ENCODE assay signal across 8 mouse cellular contexts in genomic region chr2:155082121-155082803, GRCm38 (mm10). TPM values are rescaled to one million over a fixed set of nuclear protein-coding genes. Genes with fewer than 3 reads are reported as not detected.
A peak's percentile ranks its signal among the peaks of the same experiment; 100 is the strongest.
DNase-seq lines count a peak whose midpoint lies in the region; ATAC-seq and TF ChIP-seq lines count a peak whose summit lies in the region.

No protein-coding gene starts in this region.

- H3K9me3 ChIP-seq in heart, embryonic 12.5 days (replicated peaks) = no peaks in the 10 kb centered on the region
- no peaks in the 10 kb centered on the region for H3K9me3 ChIP-seq in lung, embryonic 14.5 days (ENCODE audit: low read depth, low read length)

- H3K4me3 ChIP-seq in C2C12 (ENCODE audit: insufficient read depth, poor library complexity, severe bottlenecking) = no peak overlapping the region
- no peak overlapping the region for H3K4me3 ChIP-seq in heart, embryonic 12.5 days
- no peak overlapping the region for H3K4me3 ChIP-seq in lung, embryonic 14.5 days (ENCODE audit: low read depth, low read length)

- H3ac ChIP-seq in C2C12 (ENCODE audit: control insufficient read depth, insufficient read length, low read depth) = no peak overlapping the region

- no peaks in the 10 kb centered on the region for H3K4me1 ChIP-seq in heart, embryonic 12.5 days (replicated peaks)
- no peaks in the 10 kb centered on the region for H3K4me1 ChIP-seq in lung, embryonic 14.5 days (ENCODE audit: insufficient read depth)

- no peak overlapping the region for H3K9ac ChIP-seq in heart, embryonic 12.5 days
- no peak overlapping the region for H3K9ac ChIP-seq in lung, embryonic 14.5 days

- 14% methylated on average over 8 of the region's 8 CpGs for WGBS in heart, embryonic 12.5 days
- 16% methylated on average over 8 of the region's 8 CpGs for WGBS in lung, embryonic 14.5 days

- peak; percentile 63 for DNase-seq in R1 (ENCODE audit: low read depth, low spot score)
- DNase-seq in cerebellum, postnatal 4 days (ENCODE audit: low spot score in 2 of 2) = peak; percentile 58 to 61
- DNase-seq in kidney, postnatal 4 days = peak; percentile 79 to 85
- peak; percentile 76 for DNase-seq in lung, embryonic 14.5 days
- DNase-seq in retina, postnatal 7 days (ENCODE audit: low read depth, low spot score) = peak; percentile 43
- DNase-seq in urinary bladder, postnatal 14 days (ENCODE audit: low spot score) = peak; percentile 71

- H3K4me2 ChIP-seq in heart, embryonic 12.5 days = no peak overlapping the region
- H3K4me2 ChIP-seq in lung, embryonic 14.5 days = no peak overlapping the region

- no peaks in the 10 kb centered on the region for H3K79me3 ChIP-seq in C2C12 (ENCODE audit: low read depth)

- peak; percentile 87 for TF ChIP-seq CTCF in C2C12 (IDR thresholded peaks at IDR 0.05; ENCODE audit: control insufficient read depth, insufficient read depth, insufficient read length)
- peak; percentile 69 for TF ChIP-seq CTCF in lung, embryonic 14.5 days (IDR thresholded peaks at IDR 0.05; ENCODE audit: low read depth)

- H3K27me3 ChIP-seq in C2C12 (ENCODE audit: control insufficient read depth, insufficient read depth, insufficient read length) = no peaks in the 10 kb centered on the region
- H3K27me3 ChIP-seq in heart, embryonic 12.5 days (replicated peaks) = 0 out of 2 replicates have a peak, but pooled peaks cover 3% of the 10 kb centered on the region
- H3K27me3 ChIP-seq in lung, embryonic 14.5 days (ENCODE audit: insufficient read depth, low read length) = no peaks in the 10 kb centered on the region

- H3K27ac ChIP-seq in heart, embryonic 12.5 days (ENCODE audit: poor library complexity, severe bottlenecking) = no peak overlapping the region
- H3K27ac ChIP-seq in lung, embryonic 14.5 days (ENCODE audit: low read depth) = no peak overlapping the region

- no peaks in the 10 kb centered on the region for H3K79me2 ChIP-seq in C2C12 (ENCODE audit: control insufficient read depth, insufficient read depth)

- peak; percentile 74; the same call in 1 of the 2 replicates for ATAC-seq in heart, embryonic 12.5 days (ENCODE audit: insufficient number of reproducible peaks, low FRiP score)
- ATAC-seq in lung, embryonic 14.5 days (ENCODE audit: insufficient read depth) = peak; percentile 76

- no peaks in the 10 kb centered on the region for H3K36me3 ChIP-seq in C2C12 (ENCODE audit: control insufficient read depth, insufficient read depth)
- H3K36me3 ChIP-seq in heart, embryonic 12.5 days = no peaks in the 10 kb centered on the region
- H3K36me3 ChIP-seq in lung, embryonic 14.5 days (ENCODE audit: insufficient read depth) = no peaks in the 10 kb centered on the region

TF ChIP-seq in C2C12, 6 proteins besides CTCF, POLR2A, EP300 and RAD21:
- TF ChIP-seq FOSL1 (IDR thresholded peaks at IDR 0.05; ENCODE audit: insufficient read depth, low read length, poor library complexity, severe bottlenecking) = no peak
- no peak for TF ChIP-seq CEBPB (IDR thresholded peaks at IDR 0.05; ENCODE audit: low read depth)
- TF ChIP-seq MYOD1 (IDR thresholded peaks at IDR 0.05; ENCODE audit: control insufficient read depth, insufficient read length, low read depth) = no peak
- no peak for TF ChIP-seq USF1 (IDR thresholded peaks at IDR 0.05; ENCODE audit: low read depth)
- no peak for TF ChIP-seq MAX (IDR thresholded peaks at IDR 0.05)
- no peak for TF ChIP-seq MYOG (IDR thresholded peaks at IDR 0.05; ENCODE audit: control insufficient read depth, extremely low read depth, insufficient read length)

RNA-seq across cellular contexts. Expression of gene Ahcy, which starts 8.0 kb away (rescaled TPM):
- polyA plus RNA-seq in C2C12 (2012; fragmentation: generic; extraction: Trizol) = 127 TPM
- 48.6 and 50.9 TPM in 2 replicates for polyA plus RNA-seq in heart, embryonic 12.5 days (2016; fragmentation: Nextera tagmentation; extraction: Ambion mirVana)
- polyA plus RNA-seq in lung, embryonic 14.5 days (2014; fragmentation: Nextera tagmentation; extraction: Ambion mirVana) = 74.7 and 85.6 TPM in 2 replicates

RNA-seq across cellular contexts. Expression of gene Itch, which starts 51.0 kb away (rescaled TPM):
- polyA plus RNA-seq in C2C12 (2012; fragmentation: generic; extraction: Trizol) = 7.9 TPM
- 43.2 and 44.2 TPM in 2 replicates for polyA plus RNA-seq in heart, embryonic 12.5 days (2016; fragmentation: Nextera tagmentation; extraction: Ambion mirVana)
- 52.9 and 57.1 TPM in 2 replicates for polyA plus RNA-seq in lung, embryonic 14.5 days (2014; fragmentation: Nextera tagmentation; extraction: Ambion mirVana)
